Comparison of ENCODE assay signal across 24 mouse cellular contexts in genomic region chr1:119346634-119347155, GRCm38 (mm10).
DNase-seq lines count a peak whose midpoint lies in the region; ATAC-seq and TF ChIP-seq lines count a peak whose summit lies in the region.
"Had no signal": no experiment of that assay in that cellular context is flagged by ENCODE, and none has a peak within 500 bp of the region (broad histone marks: within the 10 kb centered on the region; RNA-seq: fewer than 3 reads in every experiment).

No protein-coding gene starts in this region.

- no peak for TF ChIP-seq CTCF in E14TG2a.4 (conservative IDR thresholded peaks at IDR 0.05; ENCODE audit: low read length)

- H3K4me2 ChIP-seq in hindbrain, embryonic 13.5 days = no peak overlapping the region
- H3K4me2 ChIP-seq: forebrain, embryonic 13.5 days; heart, embryonic 13.5 days; intestine, embryonic 15.5 days; liver, embryonic 13.5 days; midbrain, embryonic 15.5 days; neural tube, embryonic 15.5 days; stomach, embryonic 15.5 days had no signal

- peaks cover 8% of the 10 kb centered on the region for H3K9me3 ChIP-seq in E14TG2a.4 (ENCODE audit: low read length)
- H3K9me3 ChIP-seq in hindbrain, embryonic 13.5 days = no peaks in the 10 kb centered on the region
- H3K9me3 ChIP-seq: intestine, embryonic 15.5 days; liver, embryonic 13.5 days; midbrain, embryonic 15.5 days; neural tube, embryonic 15.5 days; stomach, embryonic 15.5 days had no signal

- no peak overlapping the region for H3K9ac ChIP-seq in hindbrain, embryonic 13.5 days
- H3K9ac ChIP-seq: forebrain, embryonic 13.5 days; heart, embryonic 13.5 days; intestine, embryonic 15.5 days; liver, embryonic 13.5 days; midbrain, embryonic 15.5 days; neural tube, embryonic 15.5 days; stomach, embryonic 15.5 days had no signal

- no peak overlapping the region for H3K27ac ChIP-seq in hindbrain, embryonic 13.5 days
- H3K27ac ChIP-seq: forebrain, embryonic 13.5 days; heart, embryonic 13.5 days; hindbrain, postnatal 0 days; intestine, embryonic 15.5 days; liver, embryonic 13.5 days; macrophage; midbrain, embryonic 15.5 days; neural tube, embryonic 15.5 days; stomach, embryonic 15.5 days had no signal

- peak; percentile 16 for DNase-seq in gastrocnemius, postnatal 25 days
- no peak for DNase-seq in gastrocnemius, postnatal 4 days (ENCODE audit: low spot score in 2 of 2)
- peak; percentile 6 to 22 for DNase-seq in heart, adult 9 months (ENCODE audit: low spot score in 2 of 2)
- DNase-seq in heart, postnatal 10 days = no peak
- DNase-seq: cerebellum, adult 8-10 months; cerebellum, postnatal 25 days; kidney, adult 2 months; kidney, postnatal 4 days; left cerebral cortex, postnatal 4 days; liver, embryonic 13.5 days; lung, adult 2 months; lung, postnatal 10 days; retina, postnatal 1 day; right cerebral cortex, postnatal 14 days had no signal

- ATAC-seq in hindbrain, embryonic 13.5 days (ENCODE audit: low FRiP score) = no peak
- ATAC-seq: forebrain, embryonic 13.5 days; hindbrain, postnatal 0 days; intestine, embryonic 15.5 days; midbrain, embryonic 15.5 days had no signal

- no peaks in the 10 kb centered on the region for H3K27me3 ChIP-seq in E14TG2a.4 (ENCODE audit: insufficient read depth, low read length)
- H3K27me3 ChIP-seq in hindbrain, embryonic 13.5 days = no peaks in the 10 kb centered on the region
- H3K27me3 ChIP-seq: forebrain, embryonic 13.5 days; intestine, embryonic 15.5 days; liver, embryonic 13.5 days; midbrain, embryonic 15.5 days; neural tube, embryonic 15.5 days; stomach, embryonic 15.5 days had no signal

- WGBS in hindbrain, embryonic 13.5 days = 69% methylated on average over 5 of the region's 5 CpGs

- intact Hi-C loops in heart, postnatal 10 days (cut with DNase I) = no loop called here

- peak overlapping the region; percentile 64 for H3K4me3 ChIP-seq in E14TG2a.4 (replicated peaks; ENCODE audit: low read length)
- H3K4me3 ChIP-seq in hindbrain, embryonic 13.5 days = no peak overlapping the region
- H3K4me3 ChIP-seq: forebrain, embryonic 13.5 days; heart, embryonic 13.5 days; intestine, embryonic 15.5 days; liver, embryonic 13.5 days; midbrain, embryonic 15.5 days; neural tube, embryonic 15.5 days; stomach, embryonic 15.5 days had no signal

- peaks cover 74% of the 10 kb centered on the region for H3K4me1 ChIP-seq in E14TG2a.4 (replicated peaks; ENCODE audit: low read depth, low read length)
- H3K4me1 ChIP-seq in hindbrain, embryonic 13.5 days (replicated peaks) = peaks cover 10% of the 10 kb centered on the region
- H3K4me1 ChIP-seq: liver, embryonic 13.5 days; stomach, embryonic 15.5 days had no signal

- no peaks in the 10 kb centered on the region for H3K36me3 ChIP-seq in E14TG2a.4 (ENCODE audit: insufficient read depth, low read length)
- H3K36me3 ChIP-seq in hindbrain, embryonic 13.5 days = no peaks in the 10 kb centered on the region
- H3K36me3 ChIP-seq: heart, embryonic 13.5 days; intestine, embryonic 15.5 days; liver, embryonic 13.5 days; midbrain, embryonic 15.5 days; neural tube, embryonic 15.5 days; stomach, embryonic 15.5 days had no signal

Comparison
In these comparisons a context has a peak if more than half of its experiments do, and no peak if none do; other contexts are left out.
1. DNase-seq: peak in gastrocnemius, postnatal 25 days (single experiment) and heart, adult 9 months (2 of 2); none in gastrocnemius, postnatal 4 days (0 of 2) and heart, postnatal 10 days (0 of 2).